Mouse (Mus musculus) heart, embryonic 16.5 days (tissue): ENCODE measurements at regions not wholly inside any gene's neighbourhood (a gene's known extent, or its start where the extent isn't known, plus 50 kb on each side); places are given as distances from the start of the nearest gene placed in this dataset.

Experiments
- ATAC-seq: fragments of 200-750 bp; cut with Nextera tagmentation; replicated peaks from 2 replicates; pipeline ENCODE4 v1.8.0; 2017; ENCODE audit warnings: moderate number of reproducible peaks; ENCODE audit not compliant: insufficient read depth, low FRiP score; ENCODE audit errors: extremely low read depth
- H3K27ac ChIP-seq: fragments of 300-500 bp; sonication (generic); 2 replicates; pipeline ENCODE4 v1.5.1; 2014; ENCODE audit warnings: mild to moderate bottlenecking, low read length, control low read depth, moderate library complexity
- H3K27me3 ChIP-seq: fragments of 300-500 bp; sonication (generic); 2 replicates; pipeline ENCODE4 v1.6.1; 2014; ENCODE audit warnings: low read length, mixed read lengths; ENCODE audit not compliant: control insufficient read depth, insufficient read depth
- H3K36me3 ChIP-seq: fragments of 300-500 bp; sonication (generic); 2 replicates; pipeline ENCODE4 v1.6.1; 2014; ENCODE audit not compliant: control insufficient read depth, insufficient read depth
- H3K4me1 ChIP-seq: fragments of 300-500 bp; sonication (generic); 2 replicates; pipeline ENCODE4 v1.6.1; 2014; ENCODE audit warnings: low read length, mixed read lengths; ENCODE audit not compliant: control insufficient read depth, insufficient read depth
- H3K4me2 ChIP-seq: fragments of 300-500 bp; sonication (generic); 2 replicates; pipeline ENCODE4 v1.6.1; 2014; ENCODE audit warnings: low read depth, mild to moderate bottlenecking, control low read depth, low read length
- H3K4me3 ChIP-seq: fragments of 300-500 bp; sonication (generic); 2 replicates; pipeline ENCODE4 v1.5.1; 2014; ENCODE audit warnings: mild to moderate bottlenecking, control low read depth, low read length
- H3K9ac ChIP-seq: fragments of 300-500 bp; sonication (generic); 2 replicates; pipeline ENCODE4 v1.6.1; 2014; ENCODE audit warnings: low read length, control low read depth
- H3K9me3 ChIP-seq: fragments of 300-500 bp; sonication (generic); replicated peaks from 2 replicates; pipeline ENCODE4 v1.6.1; 2016; ENCODE audit warnings: low read length; ENCODE audit not compliant: control insufficient read depth
- WGBS: fragments of 180-500 bp; shearing (Covaris S2); extraction: QIAGEN DNeasy Blood & Tissue Kit; methylation state at CpG from one replicate; pipeline ENCODE4 v1.1.7; 2014; 5-methylcytosine and 5-hydroxymethylcytosine counted together

DNA sequence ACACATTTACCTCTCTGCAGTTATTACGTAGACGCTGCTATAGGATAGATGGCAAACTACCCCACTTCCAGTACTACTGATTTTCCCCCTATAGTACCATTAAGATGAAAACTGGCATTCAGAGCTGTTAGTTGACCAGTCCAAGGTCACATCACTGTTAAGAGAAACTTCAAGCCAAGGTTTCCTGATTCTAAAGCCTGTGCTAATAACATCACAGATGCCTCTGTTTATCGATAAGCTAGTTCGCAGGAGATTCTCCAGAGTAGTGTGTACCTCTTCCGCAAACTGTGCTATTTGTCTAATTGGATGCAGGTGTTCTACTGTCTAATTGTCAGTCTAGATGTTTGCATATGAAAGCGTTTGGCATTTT is 186.9 kb upstream of the Gm11146 start:
- Histone ChIP-seq H3K27me3 (no peaks in the 10 kb centered on the region), H3K4me3 (no peak overlapping the region), H3K9me3 (no peaks in the 10 kb centered on the region), H3K36me3 (no peaks in the 10 kb centered on the region), H3K9ac (no peak overlapping the region), H3K4me1 (no peaks in the 10 kb centered on the region), H3K27ac (no peak overlapping the region), H3K4me2 (no peak overlapping the region)
- WGBS: 92% methylated on average over 6 of the region's 6 CpGs
- no peak for ATAC-seq

DNA sequence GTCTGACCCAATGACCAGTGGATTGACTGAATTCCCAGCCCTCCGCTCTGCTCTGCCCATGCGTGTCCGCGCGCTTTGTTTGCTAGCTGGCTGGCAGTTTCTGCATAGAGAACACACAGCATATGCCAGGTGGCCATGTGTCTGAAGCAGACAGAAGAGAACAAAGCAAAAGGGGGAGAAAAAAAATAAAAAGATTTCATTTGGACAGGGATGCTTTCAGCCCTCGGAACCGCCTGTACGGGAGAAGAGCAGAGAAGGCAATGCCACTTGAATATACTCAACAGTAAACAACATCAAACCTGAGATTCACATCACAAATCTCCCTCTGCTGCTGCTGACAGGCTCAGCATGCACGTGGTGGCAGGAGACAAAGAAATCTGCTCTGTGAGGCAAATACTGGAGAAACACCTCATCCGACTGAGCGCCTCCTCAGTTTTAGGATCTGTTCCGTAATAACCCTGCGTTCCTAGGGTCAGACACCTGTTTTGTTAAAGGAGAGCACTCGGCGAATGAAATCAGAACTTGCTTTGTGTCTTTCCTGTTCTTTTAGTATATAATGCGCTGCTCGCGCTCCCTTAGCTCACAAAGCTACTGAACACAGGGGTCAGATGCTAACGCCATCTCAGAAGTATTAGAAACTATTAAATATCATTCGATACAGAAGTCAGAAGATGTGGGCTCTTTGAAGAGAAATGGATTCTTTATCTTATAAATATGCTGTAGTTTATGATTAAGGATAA is 186.3 kb upstream of the Gm11146 start:
- Histone ChIP-seq H3K4me3 (no peak overlapping the region), H3K27me3 (no peaks in the 10 kb centered on the region), H3K4me2 (no peak overlapping the region), H3K36me3 (no peaks in the 10 kb centered on the region), H3K9ac (no peak overlapping the region), H3K4me1 (no peaks in the 10 kb centered on the region), H3K9me3 (no peaks in the 10 kb centered on the region), H3K27ac (no peak overlapping the region)
- WGBS: 85% methylated on average over 20 of the region's 20 CpGs
- no peak for ATAC-seq

DNA sequence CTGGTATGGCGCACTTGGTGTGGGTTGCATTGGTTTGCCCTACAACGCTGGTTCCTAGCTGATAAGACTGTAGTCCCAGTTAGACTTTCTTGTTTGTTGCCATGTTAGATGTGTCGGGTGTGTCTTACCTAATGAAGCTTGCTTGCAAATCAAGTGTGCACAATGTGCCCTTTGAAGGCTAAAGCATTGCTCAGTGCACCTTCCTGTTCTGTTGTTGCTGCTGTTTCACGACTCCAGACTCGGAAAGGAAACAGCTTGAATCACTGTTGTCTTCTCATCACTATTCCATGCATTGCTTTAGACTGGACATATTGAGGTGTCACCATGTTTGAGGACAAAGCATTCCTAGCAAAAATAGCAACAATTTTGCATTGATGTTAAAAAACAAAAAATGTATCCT is 185.1 kb upstream of the Gm11146 start:
- ATAC-seq: no peak
- Histone ChIP-seq H3K4me3 (no peak overlapping the region), H3K9ac (no peak overlapping the region), H3K4me1 (no peaks in the 10 kb centered on the region), H3K27ac (no peak overlapping the region), H3K9me3 (no peaks in the 10 kb centered on the region), H3K27me3 (no peaks in the 10 kb centered on the region), H3K4me2 (no peak overlapping the region), H3K36me3 (no peaks in the 10 kb centered on the region)
- WGBS: 86% methylated on average over 5 of the region's 5 CpGs

DNA sequence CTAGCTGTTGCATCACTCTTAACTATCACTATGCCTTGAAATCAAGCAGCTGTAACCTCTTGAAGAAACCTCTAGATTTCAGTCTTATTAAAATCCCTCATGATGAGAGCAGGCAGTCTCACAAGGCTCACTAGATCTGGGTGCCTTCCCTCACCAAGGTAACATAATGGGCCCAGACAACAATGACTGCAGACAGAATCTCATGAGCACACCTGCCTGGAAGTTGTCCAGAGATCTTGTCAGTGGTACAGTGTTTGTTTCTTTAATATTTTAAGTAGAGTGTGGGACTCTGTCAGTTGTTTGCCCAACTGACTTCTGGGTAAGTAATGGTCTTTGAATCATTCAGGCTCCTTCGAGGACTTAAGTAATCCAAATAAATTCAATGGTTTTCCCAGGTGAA is 177.1 kb upstream of the Gm11146 start:
- 67% methylated on average over 1 of the region's 1 CpGs for WGBS
- Histone ChIP-seq H3K9me3 (no peaks in the 10 kb centered on the region), H3K27ac (no peak overlapping the region), H3K4me1 (no peaks in the 10 kb centered on the region), H3K9ac (no peak overlapping the region), H3K36me3 (no peaks in the 10 kb centered on the region), H3K4me2 (no peak overlapping the region), H3K27me3 (no peaks in the 10 kb centered on the region), H3K4me3 (no peak overlapping the region)
- no peak for ATAC-seq

DNA sequence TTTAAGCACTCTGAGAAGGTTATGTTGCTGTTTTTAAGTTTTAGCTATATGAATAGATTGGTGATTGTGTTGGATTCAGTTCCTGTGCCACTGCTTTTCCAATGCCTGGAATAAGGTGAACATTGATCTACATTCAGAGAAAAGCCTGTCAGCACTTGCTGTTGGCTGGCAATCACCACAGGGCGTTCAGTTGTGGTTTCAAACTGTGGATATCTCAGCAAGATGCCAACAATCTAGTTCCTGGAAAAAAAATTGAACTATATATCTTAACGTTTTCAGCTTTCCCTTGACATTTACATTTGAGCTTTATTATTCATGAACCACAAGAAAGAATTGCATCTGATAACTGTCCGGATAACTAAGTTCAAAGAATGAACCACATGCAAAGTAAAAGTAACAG is 170.2 kb upstream of the Gm11146 start:
- Histone ChIP-seq H3K9me3 (no peaks in the 10 kb centered on the region), H3K9ac (no peak overlapping the region), H3K4me1 (no peaks in the 10 kb centered on the region), H3K4me2 (no peak overlapping the region), H3K27me3 (no peaks in the 10 kb centered on the region), H3K27ac (no peak overlapping the region), H3K4me3 (no peak overlapping the region), H3K36me3 (no peaks in the 10 kb centered on the region)
- 60% methylated on average over 3 of the region's 3 CpGs for WGBS
- ATAC-seq: no peak

DNA sequence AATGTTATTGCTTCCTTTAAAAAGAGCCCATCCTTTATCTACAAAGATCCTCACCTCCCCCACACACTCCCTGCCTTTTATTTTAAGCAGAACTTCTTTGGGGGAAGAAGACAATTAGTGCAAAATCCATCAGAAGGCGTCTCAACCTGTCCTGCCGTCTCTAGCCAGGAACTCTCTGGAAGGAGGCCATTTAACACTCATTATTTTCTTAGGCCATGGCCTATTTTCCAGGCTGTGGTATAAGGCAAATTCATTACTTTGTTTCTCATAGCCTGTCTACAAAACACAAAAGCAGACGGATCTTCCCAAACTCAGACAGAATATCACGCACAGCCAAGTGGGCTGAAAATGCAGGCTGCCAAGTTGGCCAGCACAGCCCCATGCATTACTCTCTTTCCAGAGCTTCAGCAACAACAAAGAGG is 159.0 kb upstream of the Gm11146 start:
- no peaks in the 10 kb centered on the region for H3K36me3 ChIP-seq
- no peak overlapping the region for H3K4me2 ChIP-seq
- H3K4me3 ChIP-seq: no peak overlapping the region
- no peak for ATAC-seq
- no peak overlapping the region for H3K9ac ChIP-seq
- H3K27ac ChIP-seq: no peak overlapping the region
- 0 out of 2 replicates have a peak, but pooled peaks cover 2% of the 10 kb centered on the region for H3K4me1 ChIP-seq
- 66% methylated on average over 4 of the region's 4 CpGs for WGBS
- H3K9me3 ChIP-seq: no peaks in the 10 kb centered on the region
- H3K27me3 ChIP-seq: no peaks in the 10 kb centered on the region

DNA sequence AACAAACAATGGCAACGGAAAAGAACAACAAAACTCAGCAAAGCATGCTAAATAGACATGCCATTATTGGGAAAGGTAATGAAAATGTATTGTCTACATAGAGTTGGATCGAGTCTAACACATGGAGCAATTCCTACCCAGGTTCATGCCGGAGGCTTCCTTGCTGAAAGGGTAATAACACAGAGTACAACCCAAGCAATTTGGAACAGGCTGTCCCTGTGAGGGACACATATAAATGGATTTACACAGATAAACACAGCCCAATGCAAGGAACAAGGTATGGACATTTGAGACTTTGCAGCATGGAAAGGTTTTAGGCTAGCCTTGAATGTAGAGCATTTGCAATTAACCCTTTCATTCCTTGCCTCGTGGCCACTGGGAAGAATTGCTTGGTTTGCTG is 158.6 kb upstream of the Gm11146 start:
- ATAC-seq: no peak
- H3K4me2 ChIP-seq: no peak overlapping the region
- no peaks in the 10 kb centered on the region for H3K9me3 ChIP-seq
- no peak overlapping the region for H3K4me3 ChIP-seq
- no peak overlapping the region for H3K9ac ChIP-seq
- no peaks in the 10 kb centered on the region for H3K36me3 ChIP-seq
- WGBS: 78% methylated on average over 4 of the region's 4 CpGs
- no peak overlapping the region for H3K27ac ChIP-seq
- no peaks in the 10 kb centered on the region for H3K27me3 ChIP-seq
- 0 out of 2 replicates have a peak, but pooled peaks cover 2% of the 10 kb centered on the region for H3K4me1 ChIP-seq

DNA sequence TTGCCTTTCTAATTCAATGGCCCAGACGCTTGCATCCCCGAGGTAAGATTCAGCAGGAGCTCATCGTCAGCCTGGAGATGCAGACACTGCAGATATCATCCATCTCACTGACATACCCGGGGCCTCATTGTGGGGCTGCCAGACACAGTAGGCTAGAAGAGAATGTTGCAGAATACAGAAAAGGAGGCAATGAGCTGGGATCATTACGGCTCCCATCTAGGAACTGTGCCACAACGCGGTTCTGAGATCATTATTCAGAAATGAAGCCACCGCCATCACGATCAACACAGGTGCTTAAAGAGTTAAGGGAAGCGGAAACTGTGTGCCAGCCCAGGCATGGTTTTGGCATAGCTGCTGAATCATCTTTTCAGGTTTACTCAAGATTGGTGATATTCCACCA is 158.1 kb upstream of the Gm11146 start:
- H3K27me3 ChIP-seq: no peaks in the 10 kb centered on the region
- ATAC-seq: no peak
- no peak overlapping the region for H3K4me2 ChIP-seq
- H3K36me3 ChIP-seq: no peaks in the 10 kb centered on the region
- H3K9ac ChIP-seq: no peak overlapping the region
- 63% methylated on average over 10 of the region's 10 CpGs for WGBS
- H3K9me3 ChIP-seq: no peaks in the 10 kb centered on the region
- H3K27ac ChIP-seq: no peak overlapping the region
- H3K4me1 ChIP-seq: 0 out of 2 replicates have a peak, but pooled peaks cover 2% of the 10 kb centered on the region
- H3K4me3 ChIP-seq: no peak overlapping the region

DNA sequence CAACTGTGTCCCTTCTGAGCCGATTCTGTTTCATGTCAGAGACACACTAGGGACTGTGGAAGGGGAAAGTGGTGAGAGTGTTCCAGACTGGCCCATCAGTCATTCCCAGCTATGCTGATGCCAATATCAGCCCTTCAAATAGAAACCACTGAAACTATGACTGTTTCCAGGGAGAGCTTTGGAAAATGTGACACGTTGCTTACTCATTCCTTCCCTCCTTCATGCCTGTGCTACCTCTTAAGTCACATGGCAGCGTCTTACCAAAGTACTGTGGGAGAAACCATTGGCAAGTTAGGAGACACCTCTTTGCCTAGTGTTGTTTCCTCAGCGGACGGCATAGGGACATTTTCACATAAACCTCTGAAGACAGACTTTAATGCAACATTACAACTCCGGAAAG is 153.0 kb upstream of the Gm11146 start:
- no peaks in the 10 kb centered on the region for H3K27me3 ChIP-seq
- H3K4me1 ChIP-seq: no peaks in the 10 kb centered on the region
- no peaks in the 10 kb centered on the region for H3K9me3 ChIP-seq
- H3K36me3 ChIP-seq: no peaks in the 10 kb centered on the region
- 63% methylated on average over 6 of the region's 6 CpGs for WGBS
- no peak overlapping the region for H3K9ac ChIP-seq
- no peak for ATAC-seq
- H3K4me3 ChIP-seq: no peak overlapping the region
- H3K27ac ChIP-seq: no peak overlapping the region
- H3K4me2 ChIP-seq: no peak overlapping the region
